Mouse (Mus musculus) testis, adult 2 months (tissue): ENCODE results near the gene Wdr62.
A peak's percentile ranks its signal among the peaks of the same experiment; 100 is the strongest.

ENCODE experiments used
- CTCF ChIP-seq: fragments of 200-500 bp; IDR thresholded peaks from 2 replicates; pipeline ENCODE4 v1.5.1; 2012; ENCODE audit warnings: low read depth, mild to moderate bottlenecking, inconsistent platforms, low read length, moderate library complexity; ENCODE audit not compliant: control insufficient read depth, insufficient read depth, insufficient replicate concordance
- POLR2A ChIP-seq: fragments of 200-500 bp; IDR thresholded peaks from 2 replicates; pipeline ENCODE4 v1.6.1; 2012; ENCODE audit warnings: low read depth, mild to moderate bottlenecking, inconsistent platforms, low read length, moderate library complexity; ENCODE audit not compliant: control insufficient read depth

DNA sequence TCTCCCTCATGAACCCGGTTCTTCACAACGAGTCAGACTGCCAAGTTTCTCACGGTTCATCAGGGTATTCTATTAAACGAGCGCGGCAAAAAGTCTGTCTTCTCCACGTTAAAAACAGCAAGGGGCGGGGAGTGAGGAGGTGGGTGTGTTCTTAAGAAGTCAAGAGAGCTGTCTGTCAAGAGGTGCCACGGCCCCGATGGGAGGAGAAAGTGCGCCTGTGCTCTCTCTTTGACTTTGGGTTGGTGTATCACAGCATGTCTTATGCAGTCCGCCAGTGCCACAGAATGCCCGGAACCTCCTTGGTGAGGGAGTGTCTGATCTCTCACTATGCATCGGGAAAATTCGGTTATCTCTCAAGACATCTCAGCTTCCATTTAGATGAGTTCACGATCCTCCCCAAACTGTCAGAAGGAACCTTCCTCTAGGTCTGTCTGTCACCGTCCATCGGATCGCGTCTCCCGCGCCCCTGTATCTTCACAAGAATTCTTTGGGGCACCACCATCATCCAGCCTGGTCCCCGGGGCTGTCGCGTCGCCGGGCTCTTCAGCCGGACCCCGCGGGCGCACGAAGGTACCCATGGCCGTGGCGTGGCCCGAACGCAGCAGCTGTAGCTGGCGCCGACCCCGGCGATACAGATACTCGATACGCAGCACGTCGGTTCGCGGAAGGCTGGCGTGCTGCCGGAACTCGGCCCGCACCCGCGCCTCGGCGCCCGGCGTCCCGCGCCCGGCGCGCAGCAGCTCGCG lies 41.5 kb upstream of the Wdr62 start, which contains the start of gene E130208F15Rik:
- TF ChIP-seq POLR2A (peak; percentile 59; the same call in 1 of the 2 replicates), CTCF (no peak)
